13 mouse cellular contexts compared by ENCODE assay signal in genomic region chr12:12274115-12274514, GRCm38 (mm10). TPM values are rescaled to one million over a fixed set of nuclear protein-coding genes. Genes with fewer than 3 reads are reported as not detected.
DNase-seq lines count a peak whose midpoint lies in the region; ATAC-seq and TF ChIP-seq lines count a peak whose summit lies in the region.
"Had no signal": no experiment of that assay in that cellular context is flagged by ENCODE, and none has a peak within 500 bp of the region (broad histone marks: within the 10 kb centered on the region; RNA-seq: fewer than 3 reads in every experiment).

No protein-coding gene starts in this region.

- H3K27me3 ChIP-seq in heart, adult 2 months (ENCODE audit: control insufficient read depth, insufficient read depth, low read length): no peaks in the 10 kb centered on the region
- H3K27me3 ChIP-seq in embryonic facial prominence, embryonic 12.5 days: no peaks in the 10 kb centered on the region
- H3K27me3 ChIP-seq in heart, embryonic 15.5 days: no peaks in the 10 kb centered on the region

- peaks cover 21% of the 10 kb centered on the region for H3K4me1 ChIP-seq in heart, adult 2 months (ENCODE audit: control insufficient read depth, insufficient read depth, low read length)
- H3K4me1 ChIP-seq in embryonic facial prominence, embryonic 12.5 days: peaks cover 5% of the 10 kb centered on the region; the same call in 1 of the 2 replicates
- peaks cover 58% of the 10 kb centered on the region for H3K4me1 ChIP-seq in heart, embryonic 15.5 days (replicated peaks)

- H3K4me3 ChIP-seq in heart, adult 2 months: no peak overlapping the region
- H3K4me3 ChIP-seq in embryonic facial prominence, embryonic 12.5 days: no peak overlapping the region
- no peak overlapping the region for H3K4me3 ChIP-seq in heart, embryonic 15.5 days

- no peak for TF ChIP-seq POLR2A in heart, adult 2 months (IDR thresholded peaks at IDR 0.05; ENCODE audit: insufficient read depth, low read depth, low read length)

- no peak overlapping the region for H3K27ac ChIP-seq in heart, adult 2 months
- 0 out of 2 replicates have a peak overlapping the region, but pooled peaks have one; percentile 31 for H3K27ac ChIP-seq in embryonic facial prominence, embryonic 12.5 days
- peak overlapping the region; percentile 57; the same call in 1 of the 2 replicates for H3K27ac ChIP-seq in heart, embryonic 15.5 days
- H3K27ac ChIP-seq: hindbrain, embryonic 14.5 days had no signal

- TF ChIP-seq EP300 in heart, adult 2 months (IDR thresholded peaks at IDR 0.05; ENCODE audit: insufficient read depth, low read depth, low read length): 0 out of 2 replicates have a peak, but pooled peaks have one; percentile 41

- TF ChIP-seq CTCF in heart, adult 2 months (IDR thresholded peaks at IDR 0.05): no peak

- no peak overlapping the region for H3K4me2 ChIP-seq in embryonic facial prominence, embryonic 12.5 days (replicated peaks)
- peak overlapping the region; percentile 30 for H3K4me2 ChIP-seq in heart, embryonic 15.5 days
- H3K4me2 ChIP-seq: hindbrain, embryonic 14.5 days had no signal

- H3K36me3 ChIP-seq in heart, adult 2 months (ENCODE audit: control insufficient read depth, insufficient read depth, low read length): no peaks in the 10 kb centered on the region
- no peaks in the 10 kb centered on the region for H3K36me3 ChIP-seq in embryonic facial prominence, embryonic 12.5 days
- no peaks in the 10 kb centered on the region for H3K36me3 ChIP-seq in heart, embryonic 15.5 days

- no peak for DNase-seq in heart, adult 2 months
- no peak for DNase-seq in heart, adult 9 months (ENCODE audit: low spot score in 2 of 2)
- DNase-seq in Muller cell, postnatal 12 days (ENCODE audit: inconsistent ontology term): peak; percentile 22
- no peak for DNase-seq in B cell, adult 2 months
- no peak for DNase-seq in thymus, postnatal 10 days (ENCODE audit: low spot score in 2 of 2)
- DNase-seq in kidney, postnatal 25 days: no peak
- DNase-seq: kidney, adult 8-10 months; lung, adult 18-20 months; right cerebral cortex, adult 18-20 months; thymus, postnatal 36 days had no signal

- no peaks in the 10 kb centered on the region for H3K9me3 ChIP-seq in embryonic facial prominence, embryonic 12.5 days
- no peaks in the 10 kb centered on the region for H3K9me3 ChIP-seq in heart, embryonic 15.5 days (replicated peaks)

- no peak for ATAC-seq in embryonic facial prominence, embryonic 12.5 days (ENCODE audit: insufficient number of reproducible peaks, insufficient read depth, low FRiP score, low TSS enrichment)
- peak; percentile 85 for ATAC-seq in heart, embryonic 15.5 days (replicated peaks; ENCODE audit: insufficient number of reproducible peaks, insufficient read depth, low FRiP score, low read depth)

- H3K9ac ChIP-seq in heart, adult 2 months (ENCODE audit: low read depth, low read length): no peak overlapping the region
- H3K9ac ChIP-seq in embryonic facial prominence, embryonic 12.5 days: no peak overlapping the region
- H3K9ac ChIP-seq in heart, embryonic 15.5 days: no peak overlapping the region
- H3K9ac ChIP-seq: hindbrain, embryonic 14.5 days had no signal

- peaks cover 4% of the 10 kb centered on the region for H3K79me2 ChIP-seq in heart, adult 2 months (replicated peaks; ENCODE audit: control insufficient read depth, insufficient read depth, low read length)

- intact Hi-C loops in heart, adult 2 months (cut with DNase I): no loop called here

- WGBS in heart, adult 2 months: 26% methylated on average over 6 of the region's 6 CpGs
- WGBS in embryonic facial prominence, embryonic 12.5 days: 20% methylated on average over 6 of the region's 6 CpGs
- WGBS in heart, embryonic 15.5 days: 7% methylated on average over 6 of the region's 6 CpGs

RNA-seq across cellular contexts. Expression of gene Fam49a, which starts 12.2 kb away (rescaled TPM):
- 1 to 10 TPM; 7.1 to 9.8 TPM for total RNA-seq in heart, adult 2 months (2021)
- polyA plus RNA-seq in heart, adult 2 months (2012; rRNA removed): 4.1 and 6.5 TPM in 2 replicates
- polyA plus RNA-seq in embryonic facial prominence, embryonic 12.5 days (2016; fragmentation: Nextera tagmentation; extraction: Ambion mirVana): 7.1 and 7.4 TPM in 2 replicates
- polyA plus RNA-seq in heart, embryonic 15.5 days (2015; fragmentation: Nextera tagmentation; extraction: Ambion mirVana): 22.3 and 23.9 TPM in 2 replicates
